Mouse (Mus musculus) spleen, embryonic (tissue): ENCODE measurements around the gene Lefty1.

ENCODE experiments used
- CTCF ChIA-PET: fragments of 350-600 bp; sonication (Branson Sonifier 250); formaldehyde crosslinking; loops from one replicate; lab custom pipeline; 2022; lab: Charles Lee

Gene Lefty1

DNA sequence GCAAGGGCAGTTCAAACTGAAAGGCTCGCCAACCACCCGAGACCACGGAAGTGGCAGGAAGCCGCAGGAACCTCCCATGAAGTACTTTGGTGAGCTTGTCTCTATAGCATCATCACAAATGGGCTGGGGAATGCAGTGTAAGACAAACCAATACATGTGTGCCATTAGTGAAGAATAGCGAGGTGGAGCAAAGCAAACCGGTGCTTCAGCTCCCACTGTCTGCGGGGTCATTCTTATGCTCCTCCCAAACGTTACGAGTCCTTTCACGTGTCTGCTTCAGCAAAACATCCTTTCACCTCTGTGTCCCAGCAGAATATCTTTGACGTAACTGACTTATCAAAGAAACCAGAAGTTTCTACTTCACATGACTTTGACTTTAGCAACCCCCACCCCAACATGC is 18.4 kb upstream of the Lefty1 start:
- CTCF ChIA-PET = no interaction called here

DNA sequence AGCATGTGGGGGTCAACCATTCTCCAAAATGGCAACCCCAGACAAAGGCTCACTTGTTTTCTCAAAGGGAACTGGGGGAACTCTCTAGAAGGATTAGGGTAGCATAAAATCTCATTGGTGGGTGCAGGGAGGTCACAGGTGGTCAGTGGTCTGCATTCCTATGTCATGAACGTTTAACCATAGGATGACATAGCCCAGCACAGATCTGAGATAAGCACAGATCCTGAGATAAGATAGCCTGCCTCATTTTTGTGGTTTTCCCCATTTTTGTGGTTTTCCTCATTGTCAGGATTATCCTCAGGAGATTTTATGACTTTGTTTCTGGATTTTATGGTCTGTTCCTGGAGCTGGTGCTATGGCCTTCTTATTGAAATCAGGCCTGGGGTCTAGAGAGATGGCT is 17.8 kb upstream of the Lefty1 start:
- CTCF ChIA-PET = no interaction called here

DNA sequence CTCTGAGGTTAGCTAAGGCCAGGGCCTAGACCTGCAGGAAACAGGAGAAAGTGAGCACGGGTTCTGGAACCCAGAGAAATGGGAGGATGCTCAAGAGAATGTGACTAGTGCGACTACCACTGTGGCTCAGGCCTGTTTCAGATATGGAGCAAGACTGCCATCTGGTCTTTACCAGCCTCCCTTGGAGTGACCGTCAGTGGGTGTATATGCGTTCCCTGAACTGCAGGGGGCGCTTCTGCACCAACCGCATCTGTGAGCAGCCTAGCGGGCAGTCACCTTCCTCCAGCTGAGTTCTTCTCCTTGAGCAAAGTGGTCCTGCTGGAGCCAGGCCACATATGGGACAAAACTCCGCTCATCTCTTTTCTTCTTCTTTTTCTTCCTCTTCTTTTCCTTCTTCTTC is 15.1 kb upstream of the Lefty1 start:
- CTCF ChIA-PET = no interaction called here

DNA sequence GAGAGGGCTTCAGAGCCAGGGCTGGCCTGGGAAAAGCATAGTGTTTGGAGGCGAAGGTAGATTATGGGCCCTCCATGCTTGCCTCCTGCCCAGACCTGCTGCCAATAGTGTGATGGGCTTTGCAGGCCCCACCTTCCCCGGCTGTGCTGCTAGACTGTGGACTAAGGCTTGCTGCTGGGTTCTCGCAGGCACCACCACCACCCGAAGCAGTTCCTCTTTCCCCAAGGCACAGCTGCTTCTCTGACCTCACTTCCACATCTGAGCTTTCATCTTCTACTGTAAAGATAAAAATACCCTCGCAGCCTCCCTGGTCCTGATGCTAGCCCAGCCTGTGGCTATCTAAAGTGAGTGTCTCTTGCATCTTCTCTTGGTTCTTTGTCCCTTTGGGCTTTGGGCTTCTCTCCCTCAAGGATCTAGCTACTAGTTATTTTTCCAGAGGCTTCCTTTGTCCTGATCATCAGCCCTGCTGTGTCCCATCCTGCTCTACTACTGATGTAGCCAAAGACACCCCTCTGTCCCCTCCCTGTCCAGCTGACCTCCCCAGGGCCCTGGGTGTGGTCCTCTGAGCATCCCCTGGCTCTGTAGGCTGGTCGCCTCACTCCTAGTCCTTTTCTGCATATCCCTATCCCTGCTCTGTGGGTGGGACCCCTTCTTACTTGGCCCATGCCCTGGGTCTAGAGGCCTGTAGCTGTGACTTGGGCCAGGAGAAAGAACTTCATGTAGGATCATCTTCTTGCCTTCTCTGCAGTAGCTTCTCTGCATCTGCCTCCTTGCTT is 12.4 kb upstream of the Lefty1 start:
- CTCF ChIA-PET = interaction anchor here (0.7 kb wide), 2 partner anchors 14 to 20 kb away, joined by 3 read pairs; no protein-coding TSS in a partner anchor

DNA sequence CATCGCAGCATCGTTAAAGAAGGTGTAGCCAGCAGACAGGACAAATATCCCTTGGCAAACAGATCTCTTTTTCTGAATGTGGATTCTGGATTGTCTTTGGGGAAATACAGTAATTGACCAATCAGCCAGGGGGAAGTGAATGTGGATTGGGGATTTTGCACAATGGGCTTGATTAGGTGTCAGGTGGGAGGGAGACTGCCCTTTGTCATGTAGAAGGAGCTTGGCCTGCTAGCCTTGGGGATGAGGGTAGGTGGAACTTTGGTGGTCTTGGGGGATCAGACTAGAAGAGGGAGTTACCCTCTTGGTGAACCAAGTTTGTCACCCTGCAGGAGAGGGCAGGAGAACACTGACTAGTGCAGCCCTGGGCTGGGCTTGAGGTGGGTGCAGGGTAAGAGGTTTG is 10.1 kb upstream of the Lefty1 start:
- CTCF ChIA-PET = no interaction called here

DNA sequence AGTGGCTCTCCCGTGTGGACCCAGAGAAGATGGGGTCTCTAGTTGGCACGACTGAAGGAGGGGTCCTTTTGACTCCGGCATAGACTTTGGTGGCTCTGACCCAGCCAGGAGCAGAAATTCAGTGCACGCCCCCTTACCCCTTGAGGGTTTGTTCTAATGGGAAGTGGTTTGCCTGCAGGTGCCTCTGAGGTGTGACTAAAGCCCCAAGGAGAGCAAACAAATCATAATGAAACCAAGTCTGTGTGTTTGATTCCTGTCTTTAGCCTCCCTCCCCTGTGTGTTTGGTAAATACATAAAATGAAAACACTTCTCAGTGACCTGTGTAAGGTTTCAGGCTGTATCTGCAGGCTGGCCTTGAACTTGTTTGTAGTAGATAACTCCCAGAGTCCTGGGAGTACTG is 8.5 kb upstream of the Lefty1 start:
- CTCF ChIA-PET = interaction anchor here (1.1 kb wide), 2 partner anchors 9 to 12 kb away, joined by 3 to 6 read pairs; no protein-coding TSS in a partner anchor

DNA sequence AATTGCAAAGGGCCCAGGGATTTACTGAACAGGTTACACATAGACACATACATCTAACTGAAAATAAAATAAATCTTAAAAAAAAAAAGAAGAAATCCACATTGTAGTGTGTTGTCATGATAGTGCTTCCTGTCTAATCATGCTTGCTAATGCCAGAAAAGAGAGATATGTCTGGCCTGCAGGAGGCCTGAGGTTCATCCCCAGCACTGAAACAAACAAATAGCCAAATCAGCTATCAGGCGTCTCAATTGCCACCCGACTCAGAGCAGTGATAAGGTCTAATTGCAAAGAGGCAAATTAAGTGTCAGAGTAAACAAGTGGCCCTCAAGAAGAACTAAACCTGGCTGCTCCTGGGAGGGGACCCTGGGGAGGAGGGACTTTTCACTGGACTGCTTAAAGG is 5.2 kb upstream of the Lefty1 start:
- CTCF ChIA-PET = no interaction called here

DNA sequence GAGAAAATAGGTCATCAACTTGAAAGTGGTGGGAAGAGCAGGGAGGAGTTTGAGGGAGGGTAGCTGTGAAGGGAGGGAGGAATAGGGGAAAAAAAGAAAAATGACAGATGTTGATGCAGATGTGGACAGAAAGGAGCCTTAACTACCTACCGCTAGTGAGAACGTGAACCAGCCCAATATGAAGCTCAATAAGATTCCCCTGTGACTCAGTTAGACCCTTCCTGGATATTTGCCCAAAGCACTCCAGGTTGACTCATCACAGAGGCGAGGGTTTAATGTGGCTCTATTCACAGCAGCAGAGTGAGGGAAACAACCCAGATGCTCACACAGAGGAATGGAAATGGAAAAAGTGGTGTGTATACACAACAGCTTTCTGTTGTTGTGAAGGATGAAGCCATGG is 3.7 kb upstream of the Lefty1 start:
- CTCF ChIA-PET = interaction anchor here (0.6 kb wide), 1 partner anchor 10 kb away, joined by 3 read pairs; no protein-coding TSS in a partner anchor

DNA sequence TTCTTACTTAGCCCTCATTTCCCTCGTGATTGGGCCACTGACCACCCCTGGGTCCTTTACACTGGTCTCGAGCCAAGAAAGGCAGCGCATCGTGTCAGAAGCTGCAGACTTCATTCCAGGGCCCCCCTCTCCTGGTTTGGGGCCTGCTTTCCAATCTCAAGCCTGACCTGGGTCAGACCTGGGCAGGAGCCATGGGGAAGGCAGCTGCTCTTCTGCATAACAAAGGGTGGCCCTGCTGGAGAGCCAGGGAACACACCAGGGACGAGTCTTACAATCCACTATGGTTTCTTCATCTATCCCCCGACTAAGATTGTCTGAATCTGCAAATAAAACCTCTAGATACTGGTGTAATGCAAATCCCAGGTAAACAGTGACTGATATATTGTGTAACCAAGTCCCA is 1.2 kb upstream of the Lefty1 start:
- CTCF ChIA-PET = no interaction called here

DNA sequence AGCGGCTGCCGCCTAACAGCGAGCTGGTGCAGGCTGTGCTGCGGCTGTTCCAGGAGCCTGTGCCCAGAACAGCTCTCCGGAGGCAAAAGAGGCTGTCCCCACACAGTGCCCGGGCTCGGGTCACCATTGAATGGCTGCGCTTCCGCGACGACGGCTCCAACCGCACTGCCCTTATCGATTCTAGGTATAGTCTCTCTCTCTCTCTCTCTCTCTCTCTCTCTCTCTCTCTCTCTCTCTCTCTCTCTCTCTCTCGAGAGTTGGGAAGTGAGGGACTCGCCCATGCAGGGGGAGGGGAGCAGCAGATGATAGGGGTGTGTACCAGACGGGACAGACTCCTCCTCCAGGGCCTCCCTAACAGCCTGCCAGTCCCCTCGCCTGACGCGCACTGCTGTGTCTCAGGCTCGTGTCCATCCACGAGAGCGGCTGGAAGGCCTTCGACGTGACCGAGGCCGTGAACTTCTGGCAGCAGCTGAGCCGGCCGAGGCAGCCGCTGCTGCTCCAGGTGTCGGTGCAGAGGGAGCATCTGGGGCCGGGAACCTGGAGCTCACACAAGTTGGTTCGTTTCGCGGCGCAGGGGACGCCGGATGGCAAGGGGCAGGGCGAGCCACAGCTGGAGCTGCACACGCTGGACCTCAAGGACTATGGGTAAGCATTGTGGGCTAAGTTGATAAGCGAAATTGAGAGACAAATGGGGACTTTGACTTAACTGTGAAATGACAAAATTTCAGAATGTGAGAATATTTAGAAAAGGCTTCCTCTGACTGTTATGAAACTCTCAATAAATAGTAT is 2.0 kb downstream of the Lefty1 start:
- CTCF ChIA-PET = interaction anchor here (1.0 kb wide), 1 partner anchor 1178 kb away, joined by 3 read pairs; no protein-coding TSS in a partner anchor

DNA sequence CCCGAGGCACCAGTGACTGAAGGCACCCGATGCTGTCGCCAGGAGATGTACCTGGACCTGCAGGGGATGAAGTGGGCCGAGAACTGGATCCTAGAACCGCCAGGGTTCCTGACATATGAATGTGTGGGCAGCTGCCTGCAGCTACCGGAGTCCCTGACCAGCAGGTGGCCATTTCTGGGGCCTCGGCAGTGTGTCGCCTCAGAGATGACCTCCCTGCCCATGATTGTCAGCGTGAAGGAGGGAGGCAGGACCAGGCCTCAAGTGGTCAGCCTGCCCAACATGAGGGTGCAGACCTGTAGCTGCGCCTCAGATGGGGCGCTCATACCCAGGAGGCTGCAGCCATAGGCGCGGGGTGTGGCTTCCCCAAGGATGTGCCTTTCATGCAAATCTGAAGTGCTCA is 2.8 kb downstream of the Lefty1 start:
- CTCF ChIA-PET = interaction anchor here (0.6 to 1.0 kb wide), 3 partner anchors 12 to 1178 kb away, joined by 3 to 6 read pairs (median 4); no protein-coding TSS in a partner anchor

DNA sequence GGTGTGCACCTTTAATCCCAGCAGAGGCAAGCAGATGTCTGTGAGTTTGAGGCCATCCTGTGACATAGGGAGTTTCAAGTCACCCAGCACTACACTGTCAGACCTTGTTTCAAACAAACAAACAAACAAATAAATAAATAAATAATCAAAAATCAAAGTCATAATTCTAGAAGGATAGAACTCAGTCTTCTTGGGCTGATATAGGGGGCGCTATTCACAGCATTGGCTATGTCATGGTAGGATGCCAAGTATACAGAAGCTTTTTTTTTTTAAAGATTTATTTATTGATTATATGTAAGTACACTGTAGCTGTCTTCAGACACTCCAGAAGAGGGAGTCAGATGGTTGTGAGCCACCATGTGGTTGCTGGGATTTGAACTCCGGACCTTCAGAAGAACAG is 4.0 kb downstream of the Lefty1 start:
- CTCF ChIA-PET = interaction anchor here (0.6 to 0.7 kb wide), 4 partner anchors 16 to 159 kb away, joined by 4 to 5 read pairs (median 4); no protein-coding TSS in a partner anchor

DNA sequence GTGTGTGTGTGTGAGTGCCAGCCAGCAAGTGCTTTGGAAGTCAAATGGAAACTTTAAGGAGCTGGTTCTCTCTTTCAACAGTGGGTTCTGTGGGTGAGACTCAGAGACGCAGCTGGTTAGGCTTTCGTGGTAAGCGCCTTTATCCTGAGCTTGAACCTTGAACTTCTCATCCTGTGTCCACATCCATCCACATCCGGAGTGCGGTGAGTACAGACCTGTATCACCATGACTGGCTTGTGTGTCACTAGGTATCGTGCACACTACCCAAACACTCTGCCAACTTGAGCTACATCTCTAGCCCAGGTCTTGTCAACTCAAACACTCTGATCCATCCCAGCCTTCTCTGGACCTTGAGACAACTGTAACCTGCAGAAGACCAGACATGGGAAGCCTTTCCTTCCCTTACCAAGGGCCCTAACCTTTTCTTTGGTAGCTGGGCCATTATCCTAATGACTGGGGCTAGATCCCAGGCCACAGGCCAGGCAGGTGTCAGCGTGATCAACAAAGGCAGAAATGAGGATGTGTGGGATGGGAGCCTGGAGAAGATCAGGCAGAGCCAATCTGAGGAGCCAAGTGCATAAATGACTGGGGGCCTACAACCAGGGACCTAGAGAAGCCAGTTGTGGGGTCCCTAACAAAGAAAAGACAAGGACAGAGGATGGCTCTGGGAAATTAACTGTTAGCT is 6.1 kb downstream of the Lefty1 start:
- CTCF ChIA-PET = interaction anchor here (0.6 to 1.0 kb wide), 4 partner anchors 10 to 40 kb away, joined by 3 to 16 read pairs (median 4); partner anchors contain the start of gene Pycr2

DNA sequence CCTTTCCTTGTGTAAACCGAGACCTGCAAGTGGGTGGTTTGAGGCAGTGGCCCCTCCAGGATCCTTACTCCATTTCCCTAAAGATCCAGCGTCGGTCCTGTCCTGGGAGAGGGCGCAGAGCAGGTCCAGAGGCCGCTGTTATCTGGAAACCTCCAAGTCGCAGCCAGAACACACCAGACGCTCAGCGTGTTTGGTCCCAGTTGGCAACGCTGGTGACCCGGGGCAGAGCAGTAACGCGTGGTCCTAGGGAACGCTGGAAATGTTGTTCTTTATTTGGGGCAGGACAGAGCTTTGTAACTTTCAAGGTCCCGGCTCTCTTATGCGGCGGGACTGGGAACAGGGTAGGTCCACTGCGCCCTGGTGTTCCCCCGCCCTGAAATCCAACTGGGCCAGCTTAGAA is 6.9 kb downstream of the Lefty1 start:
- CTCF ChIA-PET = interaction anchor here (1.0 kb wide), 1 partner anchor 37 kb away, joined by 5 read pairs; the partner anchor contains the start of gene Pycr2

DNA sequence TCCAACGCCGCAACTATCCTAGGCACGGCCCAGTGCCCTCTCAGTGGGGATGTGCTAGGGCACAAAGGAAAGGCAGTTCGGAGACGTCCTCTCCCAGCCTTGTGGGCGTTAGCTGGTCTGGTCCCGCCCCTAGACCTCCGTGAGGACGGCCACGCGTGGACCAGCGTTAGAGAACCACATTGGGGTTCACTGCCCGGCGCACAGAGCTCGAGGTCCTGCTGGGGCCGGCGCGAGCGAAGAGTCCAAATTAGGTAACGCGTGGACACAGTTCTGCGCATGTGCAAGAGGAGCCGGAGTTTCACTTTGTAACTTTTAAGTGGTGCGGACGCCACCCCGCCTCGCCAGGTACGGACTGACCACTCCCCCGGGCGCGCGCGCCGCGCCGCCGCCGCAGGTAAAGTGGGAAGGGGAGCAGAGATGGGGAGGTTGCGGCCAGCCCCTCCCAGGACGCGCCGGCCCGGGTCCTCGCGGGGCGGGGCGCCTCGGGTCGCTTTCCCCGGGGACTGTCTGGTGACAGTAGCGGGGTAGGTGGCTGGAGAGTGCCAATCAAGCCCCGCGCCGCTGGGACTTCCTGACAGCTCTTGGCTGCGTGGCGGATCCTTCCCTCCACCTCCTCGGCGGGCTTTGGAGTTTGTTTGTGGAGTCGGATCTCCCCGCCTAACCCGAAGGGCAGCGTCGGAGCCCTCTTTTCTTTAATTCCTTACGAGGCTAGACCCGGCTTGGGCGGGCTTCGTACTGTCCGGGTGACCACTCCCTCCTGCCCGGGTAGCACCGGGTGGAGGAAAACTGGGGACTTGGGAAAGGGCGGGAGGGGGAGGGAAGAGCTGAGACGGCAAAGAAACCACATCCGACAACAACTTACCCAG is 7.6 kb downstream of the Lefty1 start, which contains the start of gene Tmem63a:
Gene Tmem63a, plus strand, starts transcription at position 179 of the 866 bp plus-strand sequence.
- CTCF ChIA-PET = no interaction called here

DNA sequence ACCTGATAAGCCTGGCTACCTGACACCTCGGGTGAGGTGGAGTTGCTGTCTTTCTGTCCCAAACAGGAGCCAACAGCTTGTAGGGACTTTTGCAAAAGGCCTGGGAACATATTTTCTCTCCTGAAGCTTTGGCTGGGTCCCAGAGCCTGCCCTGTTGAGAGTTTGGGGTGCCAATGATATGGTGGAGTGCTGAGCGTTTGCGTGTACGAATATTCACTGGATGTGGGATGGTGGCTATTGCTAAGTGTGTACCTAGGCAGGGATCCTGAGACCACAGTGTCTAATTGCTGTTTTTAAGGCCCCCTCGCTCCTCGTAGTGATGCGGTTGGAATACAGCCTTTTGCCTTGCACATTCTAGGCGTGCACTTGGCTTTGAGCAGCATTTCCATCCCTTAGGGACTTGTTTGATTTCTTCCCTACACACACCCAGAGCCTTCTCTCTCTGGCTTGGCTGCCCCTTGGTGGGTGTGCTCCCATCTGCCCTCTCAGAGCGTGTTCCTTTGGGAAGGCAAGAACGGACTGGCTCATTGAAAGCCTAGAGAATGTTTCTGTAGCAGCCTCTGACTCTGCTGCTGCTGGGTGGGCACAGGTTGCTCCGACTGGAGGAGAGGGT is 8.3 kb downstream of the Lefty1 start:
- CTCF ChIA-PET = no interaction called here

DNA sequence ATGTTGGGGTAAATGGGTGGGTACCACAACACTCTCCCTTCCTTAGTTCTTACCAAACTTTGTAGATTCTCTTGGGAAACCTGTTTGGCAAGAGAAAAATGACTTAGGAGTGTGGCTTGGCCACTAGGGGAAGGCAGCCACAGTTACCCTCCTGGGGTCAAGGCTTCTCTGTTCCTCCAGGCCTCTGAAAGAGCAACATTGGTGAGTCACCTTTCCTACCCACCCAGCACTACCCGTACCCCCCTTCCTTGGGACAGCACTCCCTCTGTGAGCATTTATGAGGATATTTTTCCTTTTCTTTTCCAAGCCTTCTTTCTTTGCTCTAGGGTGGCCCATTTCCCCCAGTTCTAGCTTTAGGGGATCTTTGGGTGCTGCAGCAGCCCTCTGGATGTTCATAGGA is 9.1 kb downstream of the Lefty1 start:
- CTCF ChIA-PET = interaction anchor here (0.5 kb wide), 1 partner anchor 165 kb away, joined by 5 read pairs; no protein-coding TSS in a partner anchor

DNA sequence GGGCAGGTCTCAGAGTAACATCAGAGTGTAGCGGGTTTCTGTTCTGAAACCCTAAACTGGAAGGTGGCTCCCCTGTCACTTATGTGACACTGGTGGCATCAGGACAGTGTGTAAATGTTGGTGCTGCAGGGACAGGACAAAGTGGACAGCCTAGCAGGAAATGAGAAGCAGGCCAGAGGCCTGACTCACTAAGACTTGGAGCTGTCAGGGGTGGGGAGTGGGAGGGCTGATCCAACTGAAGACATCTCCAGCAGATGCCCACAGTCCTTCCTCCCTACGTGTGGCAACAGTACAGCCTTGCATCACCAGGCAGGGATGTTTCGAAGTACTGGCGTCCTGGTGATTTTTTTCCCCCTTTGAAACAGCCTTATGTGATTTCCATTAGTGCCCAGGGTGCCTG is 9.7 kb downstream of the Lefty1 start:
- CTCF ChIA-PET = interaction anchor here (0.5 kb wide), 1 partner anchor 166 kb away, joined by 5 read pairs; no protein-coding TSS in a partner anchor

DNA sequence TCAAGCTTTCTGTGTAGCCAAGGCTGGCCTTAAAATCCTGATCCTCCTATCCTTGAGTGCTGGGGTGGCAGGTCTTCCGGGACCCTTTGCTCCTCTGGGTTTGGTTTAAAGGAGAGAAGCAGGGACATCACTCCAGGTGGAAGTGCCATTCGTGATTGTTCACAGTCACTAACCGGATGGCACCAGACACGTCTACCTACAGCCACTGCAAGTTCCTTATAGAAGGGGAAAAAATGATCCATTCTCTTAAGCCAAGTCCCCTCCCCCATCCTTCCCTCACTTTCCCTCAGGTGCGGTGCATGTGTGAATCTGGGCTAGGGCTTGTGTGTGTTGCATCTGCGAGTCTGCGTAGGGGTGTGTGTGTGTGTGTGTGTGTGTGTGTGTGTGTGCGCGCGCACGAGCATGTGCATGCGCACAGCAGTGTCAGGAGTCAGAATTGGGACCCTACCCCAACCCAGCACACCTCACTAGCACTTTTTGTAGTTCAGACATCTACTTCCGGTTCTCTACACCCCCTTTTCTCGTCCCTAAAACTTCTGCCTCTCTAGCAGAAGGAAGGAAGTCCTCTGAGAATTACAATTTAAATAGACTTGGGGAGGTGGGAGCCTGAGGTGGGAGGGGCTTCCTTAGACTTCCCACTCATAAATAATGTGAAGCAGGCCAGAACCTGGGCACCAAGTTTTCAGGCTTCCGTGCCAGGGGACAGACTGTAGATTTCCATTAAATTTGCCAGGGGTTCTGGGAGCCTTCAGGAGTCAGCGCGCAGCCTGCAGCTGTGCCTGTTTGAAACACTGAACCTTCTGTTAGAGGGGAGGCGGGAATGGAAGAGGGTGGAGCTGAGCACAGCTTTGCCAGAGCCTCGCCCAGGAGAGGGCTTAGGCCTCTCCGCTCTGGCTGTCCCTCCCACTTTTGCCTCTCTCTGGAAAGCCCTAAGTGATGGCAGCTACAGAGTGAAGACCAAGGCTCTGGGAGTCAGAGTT is 10.5 kb downstream of the Lefty1 start:
- CTCF ChIA-PET = interaction anchor here (0.6 kb wide), 1 partner anchor 225 kb away, joined by 3 read pairs; no protein-coding TSS in a partner anchor
